Mouse (Mus musculus): ENCODE measurements around the gene Ptov1. TPM values are rescaled to one million over a fixed set of nuclear protein-coding genes. Genes with fewer than 3 reads are reported as not detected.

Gene Ptov1
- total RNA-seq, 2 experiments from 2014 or later: 8.7 to 21.3 TPM

DNA sequence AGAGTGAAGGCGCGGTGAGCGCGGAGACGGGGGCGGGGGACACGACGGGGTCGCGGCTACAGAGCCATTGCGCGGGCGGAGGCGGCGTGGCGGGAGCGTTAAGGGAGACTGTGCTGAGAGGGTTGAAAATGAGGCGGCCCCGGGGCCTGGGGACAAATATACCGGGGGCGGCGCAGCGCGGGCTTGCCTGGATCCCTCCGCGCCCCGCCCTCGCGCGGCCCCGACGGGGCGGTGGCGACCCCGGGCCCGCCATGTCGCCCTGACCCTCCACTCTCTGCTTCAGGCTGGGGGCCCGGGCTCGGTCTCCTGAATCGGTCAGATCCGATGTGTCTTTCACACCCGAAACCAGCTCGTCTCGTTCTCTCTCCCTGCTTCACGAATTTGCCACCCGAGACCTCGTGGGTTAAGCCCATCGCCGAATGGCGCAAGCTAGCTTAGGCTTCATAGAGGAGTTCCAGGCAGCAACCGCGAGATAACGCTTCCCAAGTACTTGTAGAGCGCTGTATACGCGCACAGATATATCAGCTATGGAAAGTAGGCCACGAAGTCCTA lies 53.0 kb downstream of the Ptov1 start, which contains the start of gene Atf5:
Gene Atf5, minus strand, starts transcription at position 189 of the 552 bp plus-strand sequence.
- no peak for ATAC-seq (ENCODE audit: poor library complexity, severe bottlenecking)

DNA sequence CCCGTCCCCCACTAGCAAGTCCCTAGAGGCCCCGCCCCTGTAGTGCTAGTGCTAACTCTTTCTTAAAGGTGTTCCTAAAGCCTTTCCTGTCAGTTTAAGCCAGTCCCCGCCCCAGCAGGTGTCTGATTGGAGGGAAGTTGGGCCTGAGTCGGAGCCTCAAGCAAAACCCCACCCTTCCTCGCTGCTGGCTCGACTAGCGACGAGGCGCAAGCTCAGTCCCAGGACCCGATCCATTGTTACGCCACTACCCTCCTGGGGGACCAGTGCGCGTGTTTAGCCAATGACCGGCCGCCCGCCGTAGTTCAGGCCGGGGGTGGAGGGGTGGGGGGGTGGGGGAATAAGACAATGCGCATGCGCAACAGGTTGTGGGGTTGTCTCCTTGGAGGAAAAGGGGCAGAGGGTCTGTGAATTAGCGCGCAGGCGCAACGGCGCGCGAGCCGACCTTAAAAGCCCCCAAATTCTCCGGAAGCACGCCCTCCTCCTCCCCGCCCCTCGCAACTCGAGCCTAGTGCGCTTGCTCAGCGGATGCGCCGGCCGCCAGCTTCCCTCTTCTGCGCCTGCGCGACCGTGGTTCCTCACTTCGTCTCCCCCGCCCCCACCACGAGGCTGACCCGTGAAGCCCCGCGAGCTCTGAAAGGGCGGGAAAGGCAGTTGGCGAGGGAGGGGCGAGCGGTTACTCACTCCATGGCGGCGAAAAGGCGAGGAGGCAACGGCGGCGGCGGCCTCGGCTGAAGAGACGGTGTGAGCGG lies 53.7 kb downstream of the Ptov1 start, which contains the start of the genes Nup62 and Il4i1:
Gene Nup62, plus strand, starts transcription at position 368 of the 749 bp plus-strand sequence.
Gene Il4i1, plus strand, starts transcription at position 667 of the 749 bp plus-strand sequence.
- peak; percentile 92 for ATAC-seq (ENCODE audit: poor library complexity, severe bottlenecking)

DNA sequence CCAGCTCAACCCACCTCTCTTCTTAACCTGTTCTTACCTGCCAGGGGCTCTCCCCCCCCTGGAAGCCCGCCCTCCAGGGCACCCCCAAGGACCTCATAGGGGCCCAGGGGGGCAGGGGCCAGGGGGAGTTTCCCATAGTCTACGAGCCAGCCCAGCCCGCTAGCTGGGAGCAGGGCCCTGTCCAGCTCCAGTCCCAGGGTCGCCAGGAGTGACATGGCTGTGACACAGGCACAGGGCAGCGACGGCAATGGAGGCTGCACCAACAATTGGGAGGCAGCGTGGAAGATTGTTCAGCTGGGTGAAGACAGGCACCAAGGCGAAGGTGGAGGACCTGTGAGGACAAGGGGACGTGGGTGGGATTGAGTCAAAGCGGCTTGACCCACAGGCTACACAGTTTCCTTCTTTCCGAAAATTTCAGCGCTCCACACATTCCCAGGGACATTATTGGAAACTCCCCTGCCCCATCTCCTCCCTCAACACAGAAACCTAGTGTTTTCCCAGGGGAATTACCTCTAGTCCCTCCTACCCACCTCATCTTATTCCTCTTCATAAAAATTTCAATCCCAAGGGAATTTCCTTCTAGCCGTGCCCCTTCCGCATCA lies 54.5 kb downstream of the Ptov1 start:
- no peak for ATAC-seq (ENCODE audit: poor library complexity, severe bottlenecking)

DNA sequence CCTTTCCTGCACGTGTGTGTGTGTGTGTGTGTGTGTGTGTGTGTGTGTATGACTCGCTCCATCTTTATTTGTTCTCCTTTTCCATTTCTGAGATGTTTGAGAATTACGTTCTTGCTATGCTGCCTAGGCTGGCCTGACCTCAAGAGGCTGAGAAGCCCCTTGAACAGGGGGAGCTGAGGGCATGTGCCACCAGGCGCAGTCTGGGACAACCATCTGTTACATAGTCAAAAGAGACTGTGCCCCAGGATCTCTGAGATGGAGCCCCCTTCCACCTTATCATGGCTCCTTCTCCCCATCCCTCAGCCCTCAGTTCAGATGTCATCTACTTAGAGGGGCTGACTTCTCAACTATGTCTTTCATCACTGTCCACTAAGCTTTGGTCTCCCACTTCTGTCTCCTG lies 55.2 kb downstream of the Ptov1 start:
- no peak for ATAC-seq (ENCODE audit: poor library complexity, severe bottlenecking)

DNA sequence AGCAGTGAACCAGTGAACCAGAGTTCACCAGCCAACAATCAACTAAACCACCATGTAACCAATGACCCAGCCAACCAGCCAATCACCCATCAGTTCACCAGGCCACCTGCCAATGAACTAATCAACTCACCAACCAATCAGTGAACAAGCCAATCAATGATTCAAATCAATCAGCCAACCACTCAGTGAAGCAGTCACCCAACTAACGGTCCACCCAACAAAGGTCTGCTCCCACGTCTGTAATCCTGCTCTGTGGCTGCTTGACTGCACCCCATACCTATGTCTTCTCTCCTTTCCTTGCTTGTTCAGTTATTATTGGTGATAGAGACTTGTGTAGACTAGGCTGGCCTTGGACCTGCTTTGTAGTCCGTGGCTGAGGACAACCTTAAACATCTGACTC lies 55.6 kb downstream of the Ptov1 start:
- ATAC-seq (ENCODE audit: poor library complexity, severe bottlenecking): no peak

Other genes starting within 250 kb of the Ptov1 start
- gene Myh14, start 198.9 kb downstream of the Ptov1 start, total RNA-seq (2015): not detected in 2 replicates
- not detected in 2 replicates for gene Myh14, start 198.9 kb downstream of the Ptov1 start, total RNA-seq (2017)
- gene Izumo2, start 161.0 kb downstream of the Ptov1 start, total RNA-seq (2015): not detected in 2 replicates
- gene Izumo2, start 161.0 kb downstream of the Ptov1 start, total RNA-seq (2017): not detected in 2 replicates
- 48.8 and 53.1 TPM in 2 replicates for gene Vrk3, start 121.4 kb downstream of the Ptov1 start, total RNA-seq (2015)
- 51.5 and 52.3 TPM in 2 replicates for gene Vrk3, start 121.4 kb downstream of the Ptov1 start, total RNA-seq (2017)
- 1.4 and 1.5 TPM in 2 replicates for gene Zfp473, start 118.7 kb downstream of the Ptov1 start, total RNA-seq (2015)
- 1.8 and 2.3 TPM in 2 replicates for gene Zfp473, start 118.7 kb downstream of the Ptov1 start, total RNA-seq (2017)
- 25.3 and 28.5 TPM in 2 replicates for gene Nup62, start 53.7 kb downstream of the Ptov1 start, total RNA-seq (2015)
- 55.7 and 65.8 TPM in 2 replicates for gene Nup62, start 53.7 kb downstream of the Ptov1 start, total RNA-seq (2017)
- gene Il4i1, start 53.4 kb downstream of the Ptov1 start, total RNA-seq (2015): 0.38 and 1.9 TPM in 2 replicates
- gene Il4i1, start 53.4 kb downstream of the Ptov1 start, total RNA-seq (2017): 1.5 TPM in 1 of 2 replicates, not detected in the other
- 2.1 and 2.6 TPM in 2 replicates for gene Atf5, start 53.1 kb downstream of the Ptov1 start, total RNA-seq (2015)
- 1.9 and 5.3 TPM in 2 replicates for gene Atf5, start 53.1 kb downstream of the Ptov1 start, total RNA-seq (2017)
- 4.7 and 6.5 TPM in 2 replicates for gene Akt1s1, start 20.8 kb downstream of the Ptov1 start, total RNA-seq (2015)
- gene Akt1s1, start 20.8 kb downstream of the Ptov1 start, total RNA-seq (2017): 8.0 and 9.6 TPM in 2 replicates
- gene Tbc1d17, start 20.7 kb downstream of the Ptov1 start, total RNA-seq (2015): 12.5 and 17.6 TPM in 2 replicates
- gene Tbc1d17, start 20.7 kb downstream of the Ptov1 start, total RNA-seq (2017): 13.0 and 14.8 TPM in 2 replicates
- 75.1 and 89.7 TPM in 2 replicates for gene Pnkp, start 12.6 kb downstream of the Ptov1 start, total RNA-seq (2015)
- 109 and 129 TPM in 2 replicates for gene Pnkp, start 12.6 kb downstream of the Ptov1 start, total RNA-seq (2017)
- gene Med25, start 22.9 kb upstream of the Ptov1 start, total RNA-seq (2015): 19.4 and 23.7 TPM in 2 replicates
- gene Med25, start 22.9 kb upstream of the Ptov1 start, total RNA-seq (2017): 8.6 and 9.0 TPM in 2 replicates
- gene Fuz, start 26.3 kb upstream of the Ptov1 start, total RNA-seq (2015): 4.6 and 4.7 TPM in 2 replicates
- gene Fuz, start 26.3 kb upstream of the Ptov1 start, total RNA-seq (2017): 11.1 and 11.3 TPM in 2 replicates
- gene Ap2a1, start 59.7 kb upstream of the Ptov1 start, total RNA-seq (2015): 33.2 and 36.1 TPM in 2 replicates
- gene Ap2a1, start 59.7 kb upstream of the Ptov1 start, total RNA-seq (2017): 20.2 and 33.6 TPM in 2 replicates
- gene Tsks, start 73.4 kb upstream of the Ptov1 start, total RNA-seq (2015): not detected in 2 replicates
- not detected in 2 replicates for gene Tsks, start 73.4 kb upstream of the Ptov1 start, total RNA-seq (2017)
- not detected in 2 replicates for gene Cpt1c, start 105.1 kb upstream of the Ptov1 start, total RNA-seq (2015)
- gene Cpt1c, start 105.1 kb upstream of the Ptov1 start, total RNA-seq (2017): 0.12 TPM in 1 of 2 replicates, not detected in the other
- 48.4 and 55.7 TPM in 2 replicates for gene Prmt1, start 116.8 kb upstream of the Ptov1 start, total RNA-seq (2015)
- 40.0 and 42.9 TPM in 2 replicates for gene Prmt1, start 116.8 kb upstream of the Ptov1 start, total RNA-seq (2017)
- 60.8 and 76.8 TPM in 2 replicates for gene Irf3, start 127.9 kb upstream of the Ptov1 start, total RNA-seq (2015)
- gene Irf3, start 127.9 kb upstream of the Ptov1 start, total RNA-seq (2017): 84.8 and 89.4 TPM in 2 replicates
- gene Bcl2l12, start 128.9 kb upstream of the Ptov1 start, total RNA-seq (2015): 16.8 and 18.7 TPM in 2 replicates
- gene Bcl2l12, start 128.9 kb upstream of the Ptov1 start, total RNA-seq (2017): 14.1 and 17.7 TPM in 2 replicates
- 22.2 and 23.0 TPM in 2 replicates for gene Scaf1, start 146.6 kb upstream of the Ptov1 start, total RNA-seq (2015)
- gene Scaf1, start 146.6 kb upstream of the Ptov1 start, total RNA-seq (2017): 9.6 and 12.2 TPM in 2 replicates
- gene Rras, start 148.2 kb upstream of the Ptov1 start, total RNA-seq (2015): 77.1 and 78.6 TPM in 2 replicates
- gene Rras, start 148.2 kb upstream of the Ptov1 start, total RNA-seq (2017): 12.7 and 14.1 TPM in 2 replicates
- 15.4 and 16.3 TPM in 2 replicates for gene Prr12, start 183.1 kb upstream of the Ptov1 start, total RNA-seq (2015)
- 1.9 and 3.0 TPM in 2 replicates for gene Prr12, start 183.1 kb upstream of the Ptov1 start, total RNA-seq (2017)
- 41.4 and 46.3 TPM in 2 replicates for gene Nosip, start 192.6 kb upstream of the Ptov1 start, total RNA-seq (2015)
- 54.2 and 56.8 TPM in 2 replicates for gene Nosip, start 192.6 kb upstream of the Ptov1 start, total RNA-seq (2017)
- gene Prrg2, start 192.9 kb upstream of the Ptov1 start, total RNA-seq (2015): 6.6 and 8.9 TPM in 2 replicates
- 5.4 TPM in 2 replicates for gene Prrg2, start 192.9 kb upstream of the Ptov1 start, total RNA-seq (2017)
- 4.5 and 5.8 TPM in 2 replicates for gene Rcn3, start 222.4 kb upstream of the Ptov1 start, total RNA-seq (2015)
- 7.8 and 18.1 TPM in 2 replicates for gene Rcn3, start 222.4 kb upstream of the Ptov1 start, total RNA-seq (2017)
- gene Fcgrt, start 234.1 kb upstream of the Ptov1 start, total RNA-seq (2015): 22.0 and 22.5 TPM in 2 replicates
- 64.1 and 69.0 TPM in 2 replicates for gene Fcgrt, start 234.1 kb upstream of the Ptov1 start, total RNA-seq (2017)

All from megakaryocyte, adult 5-6 weeks (primary cell).